Mouse (Mus musculus): Measurements from ENCODE around the gene Ubl4a. TPM values are rescaled to one million over a fixed set of nuclear protein-coding genes. Genes with fewer than 3 reads are reported as not detected.

Gene Ubl4a
- total RNA-seq, 2 experiments from 2014 or later: 43.2 to 48.8 TPM

Small RNA genes lying within 50 kb of the gene (microRNA-seq; reads per million reads assigned to microRNA genes)
- not detected for gene Mir7092

Other genes starting within 250 kb of the Ubl4a start
- gene Opn1mw, start 245.8 kb downstream of the Ubl4a start, total RNA-seq (2021): not detected
- gene Mecp2, start 237.9 kb downstream of the Ubl4a start, total RNA-seq (2021): 10 to 100 TPM; 81.8 to 88.9 TPM
- gene Tex28, start 205.4 kb downstream of the Ubl4a start, total RNA-seq (2021): not detected
- gene Tktl1, start 196.0 kb downstream of the Ubl4a start, total RNA-seq (2021): not detected
- 100 to 1,000 TPM; 434 to 445 TPM for gene Flna, start 123.4 kb downstream of the Ubl4a start, total RNA-seq (2021)
- gene Emd, start 118.5 kb downstream of the Ubl4a start, total RNA-seq (2021): 10 to 100 TPM; 48.2 to 52.3 TPM
- 100 to 1,000 TPM; 264 to 422 TPM for gene Rpl10, start 102.4 kb downstream of the Ubl4a start, total RNA-seq (2021)
- 10 to 100 TPM; 54.8 to 57.4 TPM for gene Taz, start 91.3 kb downstream of the Ubl4a start, total RNA-seq (2021)
- 1 to 10 TPM; 2.5 to 5.0 TPM for gene Dnase1l1, start 90.9 kb downstream of the Ubl4a start, total RNA-seq (2021)
- gene Atp6ap1, start 76.1 kb downstream of the Ubl4a start, total RNA-seq (2021): 100 to 1,000 TPM; 228 to 244 TPM
- 100 to 1,000 TPM; 745 to 773 TPM for gene Gdi1, start 68.2 kb downstream of the Ubl4a start, total RNA-seq (2021)
- 10 to 100 TPM; 45.7 to 49.8 TPM for gene Fam50a, start 60.2 kb downstream of the Ubl4a start, total RNA-seq (2021)
- gene Plxna3, start 44.2 kb downstream of the Ubl4a start, total RNA-seq (2021): 100 to 1,000 TPM; 172 to 190 TPM
- gene Lage3, start 19.6 kb downstream of the Ubl4a start, total RNA-seq (2021): 10 to 100 TPM; 34.2 to 34.5 TPM
- gene Slc10a3, start 131 bp upstream of the Ubl4a start, total RNA-seq (2021): 1 to 10 TPM; 2.7 to 3.8 TPM
- gene Fam3a, start 20.1 kb upstream of the Ubl4a start, total RNA-seq (2021): 10 to 100 TPM; 20.4 to 22.2 TPM
- 10 to 100 TPM; 25.9 to 34.0 TPM for gene Ikbkg, start 20.1 kb upstream of the Ubl4a start, total RNA-seq (2021)
- gene G6pdx, start 56.0 kb upstream of the Ubl4a start, total RNA-seq (2021): 10 to 100 TPM; 48.4 to 50.7 TPM
- gene Gm6880, start 108.2 kb upstream of the Ubl4a start, total RNA-seq (2021): not detected
- not detected for gene Olfr1326-ps1, start 201.7 kb upstream of the Ubl4a start, total RNA-seq (2021)
- not detected for gene Olfr1325, start 219.5 kb upstream of the Ubl4a start, total RNA-seq (2021)

Data from left cerebral cortex, postnatal 4 days (tissue).